8 mouse cellular contexts compared by ENCODE assay signal in genomic region chr12:102383288-102383687, GRCm38 (mm10).
"Had no signal": no experiment of that assay in that cellular context is flagged by ENCODE, and none has a peak within 500 bp of the region (broad histone marks: within the 10 kb centered on the region; RNA-seq: fewer than 3 reads in every experiment).

No protein-coding gene starts in this region.

- H3K27me3 ChIP-seq: limb, embryonic 15.5 days; midbrain, embryonic 13.5 days had no signal

- H3K4me1 ChIP-seq: limb, embryonic 15.5 days; midbrain, embryonic 13.5 days had no signal

- H3K9me3 ChIP-seq: limb, embryonic 15.5 days; midbrain, embryonic 13.5 days had no signal

- H3K36me3 ChIP-seq: midbrain, embryonic 13.5 days had no signal

- DNase-seq: kidney, adult 8-10 months; kidney, postnatal 25 days; lung, adult 18-20 months; thymus, postnatal 36 days had no signal

- H3K27ac ChIP-seq: limb, embryonic 15.5 days; liver, embryonic 14.5 days; midbrain, embryonic 13.5 days had no signal

- H3K9ac ChIP-seq: limb, embryonic 15.5 days; liver, embryonic 14.5 days; midbrain, embryonic 13.5 days had no signal

- H3K4me3 ChIP-seq: limb, embryonic 15.5 days; midbrain, embryonic 13.5 days had no signal

- H3K4me2 ChIP-seq: limb, embryonic 15.5 days; midbrain, embryonic 13.5 days had no signal

- ATAC-seq: intestine, postnatal 0 days; midbrain, embryonic 13.5 days had no signal
